Mouse (Mus musculus) spleen, adult 2 months (tissue): Measurements from ENCODE around the gene Nxn.

Source experiments
- CTCF ChIP-seq: fragments of 200-500 bp; IDR thresholded peaks from 2 replicates; pipeline ENCODE4 v1.5.1; 2011; ENCODE audit warnings: mild to moderate bottlenecking, inconsistent platforms; ENCODE audit not compliant: insufficient read depth, insufficient read length, insufficient replicate concordance; ENCODE audit errors: extremely low read depth
- POLR2A ChIP-seq: fragments of 200-500 bp; IDR thresholded peaks from 2 replicates; pipeline ENCODE4 v1.6.1; 2011; ENCODE audit warnings: low read depth, low read length, inconsistent platforms

- no peak for TF ChIP-seq CTCF
- TF ChIP-seq POLR2A = no peak
Observed at GRCm38 (mm10) chr11:76261224-76261623, 137.7 kb downstream of the Nxn start.
